Mouse (Mus musculus) stomach, embryonic 16.5 days (tissue): ENCODE measurements around the gene Adcyap1r1. TPM values are rescaled to one million over a fixed set of nuclear protein-coding genes. Genes with fewer than 3 reads are reported as not detected.
A peak's percentile ranks its signal among the peaks of the same experiment; 100 is the strongest.

Source experiments
- ATAC-seq: fragments of 200-750 bp; cut with Nextera tagmentation; 2 replicates; pipeline ENCODE4 v1.8.0; 2017; ENCODE audit warnings: moderate number of reproducible peaks, moderate TSS enrichment; ENCODE audit not compliant: insufficient read depth, low FRiP score
- H3K27ac ChIP-seq: fragments of 300-500 bp; sonication (generic); 2 replicates; pipeline ENCODE4 v1.5.1; 2014; ENCODE audit warnings: low read length
- H3K27me3 ChIP-seq: fragments of 300-500 bp; sonication (generic); 2 replicates; pipeline ENCODE4 v1.6.1; 2014; ENCODE audit warnings: low read length, control low read depth, mixed read lengths; ENCODE audit not compliant: control insufficient read depth, insufficient read depth
- H3K36me3 ChIP-seq: fragments of 300-500 bp; sonication (generic); 2 replicates; pipeline ENCODE4 v1.6.1; 2014; ENCODE audit warnings: low read length; ENCODE audit not compliant: control insufficient read depth, insufficient read depth
- H3K4me1 ChIP-seq: fragments of 300-500 bp; sonication (generic); 2 replicates; pipeline ENCODE4 v1.6.1; 2014; ENCODE audit warnings: low read length, control low read depth, mixed read lengths; ENCODE audit not compliant: control insufficient read depth, insufficient read depth
- H3K4me2 ChIP-seq: fragments of 300-500 bp; sonication (generic); 2 replicates; pipeline ENCODE4 v1.6.1; 2014; ENCODE audit warnings: low read depth, low read length, mixed read lengths
- H3K4me3 ChIP-seq: fragments of 300-500 bp; sonication (generic); replicated peaks from 2 replicates; pipeline ENCODE4 v1.5.1; 2014; ENCODE audit warnings: mild to moderate bottlenecking, low read length
- H3K9ac ChIP-seq: fragments of 300-500 bp; sonication (generic); 2 replicates; pipeline ENCODE4 v1.6.1; 2014; ENCODE audit warnings: low read length
- H3K9me3 ChIP-seq: fragments of 300-500 bp; sonication (generic); replicated peaks from 2 replicates; pipeline ENCODE4 v1.6.1; 2016; ENCODE audit warnings: low read length, control low read depth; ENCODE audit not compliant: control insufficient read depth
- WGBS: fragments of 180-500 bp; shearing (Covaris S2); extraction: QIAGEN DNeasy Blood & Tissue Kit; methylation state at CpG from one replicate; pipeline ENCODE4 v1.1.7; 2014; 5-methylcytosine and 5-hydroxymethylcytosine counted together
- microRNA-seq: library from miRNA; unstranded; fragments of <30 nt; microRNA quantifications from one replicate; pipeline ENCODE4, GENCODE M21; 2016
- polyA plus RNA-seq: library from polyadenylated mRNA; unstranded; fragments of >200 nt; fragmentation: Nextera tagmentation; extraction: Ambion mirVana; gene quantifications from 2 replicates; pipeline ENCODE4 v1.2.1, GENCODE M21; 2015

The Adcyap1r1 gene
- polyA plus RNA-seq, 1 experiment from 2014 or later = 8.8 TPM

GRCm38 (mm10) chr6:55520237-55521095, 68.7 kb downstream of the Adcyap1r1 start:
- no peaks in the 10 kb centered on the region; the same call in 1 of the 2 replicates for H3K27me3 ChIP-seq
- no peaks in the 10 kb centered on the region for H3K4me1 ChIP-seq
- no peak overlapping the region for H3K9ac ChIP-seq
- no peak for ATAC-seq
- no peak overlapping the region for H3K27ac ChIP-seq
- H3K4me3 ChIP-seq = no peak overlapping the region
- H3K36me3 ChIP-seq = no peaks in the 10 kb centered on the region
- no peaks in the 10 kb centered on the region for H3K9me3 ChIP-seq
- peak overlapping the region; percentile 32; the same call in 1 of the 2 replicates for H3K4me2 ChIP-seq
- WGBS = 51% methylated on average over 11 of the region's 11 CpGs

- Histone ChIP-seq H3K4me1 (no peaks in the 10 kb centered on the region), H3K4me3 (no peak overlapping the region), H3K9me3 (peaks cover 6% of the 10 kb centered on the region; the same call in 1 of the 2 replicates), H3K4me2 (no peak overlapping the region), H3K27ac (no peak overlapping the region), H3K9ac (no peak overlapping the region), H3K36me3 (no peaks in the 10 kb centered on the region), H3K27me3 (no peaks in the 10 kb centered on the region)
- no peak for ATAC-seq
- WGBS = 72% methylated on average over 2 of the region's 2 CpGs
Observed at GRCm38 (mm10) chr6:55536469-55536868, 84.7 kb downstream of the Adcyap1r1 start.

GRCm38 (mm10) chr6:55539196-55539595, 87.4 kb downstream of the Adcyap1r1 start:
- Histone ChIP-seq H3K4me3 (no peak overlapping the region), H3K9ac (no peak overlapping the region), H3K36me3 (no peaks in the 10 kb centered on the region), H3K27ac (no peak overlapping the region), H3K9me3 (no peaks in the 10 kb centered on the region), H3K27me3 (no peaks in the 10 kb centered on the region), H3K4me1 (no peaks in the 10 kb centered on the region), H3K4me2 (no peak overlapping the region)
- 73% methylated on average over 10 of the region's 10 CpGs for WGBS
- no peak for ATAC-seq

- Histone ChIP-seq H3K36me3 (no peaks in the 10 kb centered on the region), H3K27me3 (no peaks in the 10 kb centered on the region), H3K27ac (no peak overlapping the region), H3K4me3 (no peak overlapping the region), H3K4me2 (no peak overlapping the region), H3K9me3 (no peaks in the 10 kb centered on the region), H3K9ac (no peak overlapping the region), H3K4me1 (no peaks in the 10 kb centered on the region)
- 50% methylated on average over 3 of the region's 3 CpGs for WGBS
- ATAC-seq = no peak
Observed at GRCm38 (mm10) chr6:55542359-55542758, 90.6 kb downstream of the Adcyap1r1 start.

- Histone ChIP-seq H3K27me3 (no peaks in the 10 kb centered on the region), H3K4me3 (no peak overlapping the region), H3K27ac (no peak overlapping the region), H3K9ac (no peak overlapping the region), H3K36me3 (no peaks in the 10 kb centered on the region), H3K4me2 (no peak overlapping the region), H3K4me1 (no peaks in the 10 kb centered on the region), H3K9me3 (no peaks in the 10 kb centered on the region)
- ATAC-seq = no peak
- 92% methylated on average over 4 of the region's 4 CpGs for WGBS
Observed at GRCm38 (mm10) chr6:55543345-55543744, 91.6 kb downstream of the Adcyap1r1 start.

- H3K4me1 ChIP-seq = no peaks in the 10 kb centered on the region
- no peaks in the 10 kb centered on the region for H3K36me3 ChIP-seq
- no peak overlapping the region for H3K9ac ChIP-seq
- no peak overlapping the region for H3K27ac ChIP-seq
- no peaks in the 10 kb centered on the region; the same call in 1 of the 2 replicates for H3K9me3 ChIP-seq
- no peak for ATAC-seq
- no peak overlapping the region for H3K4me2 ChIP-seq
- no peaks in the 10 kb centered on the region for H3K27me3 ChIP-seq
- 88% methylated on average over 6 of the region's 6 CpGs for WGBS
- H3K4me3 ChIP-seq = no peak overlapping the region
Observed at GRCm38 (mm10) chr6:55549211-55549610, 97.4 kb downstream of the Adcyap1r1 start.

- ATAC-seq = no peak
- Histone ChIP-seq H3K4me3 (no peak overlapping the region), H3K36me3 (no peaks in the 10 kb centered on the region), H3K4me1 (no peaks in the 10 kb centered on the region), H3K9ac (no peak overlapping the region), H3K9me3 (no peaks in the 10 kb centered on the region; the same call in 1 of the 2 replicates), H3K27ac (no peak overlapping the region), H3K4me2 (no peak overlapping the region), H3K27me3 (no peaks in the 10 kb centered on the region)
- 54% methylated on average over 13 of the region's 13 CpGs for WGBS
Observed at GRCm38 (mm10) chr6:55550926-55551325, 99.1 kb downstream of the Adcyap1r1 start.

Small RNA genes within 50 kb of the gene (microRNA-seq; reads per million reads assigned to microRNA genes)
- gene Gm44352 = not detected

Other genes starting within 250 kb of the Adcyap1r1 start
- gene Mindy4, start 248.6 kb upstream of the Adcyap1r1 start, polyA plus RNA-seq = 7.7 and 10.2 TPM in 2 replicates
- gene Aqp1, start 115.5 kb upstream of the Adcyap1r1 start, polyA plus RNA-seq = 24.1 and 25.3 TPM in 2 replicates
- gene Ghrhr, start 75.7 kb upstream of the Adcyap1r1 start, polyA plus RNA-seq = 0.17 TPM in 1 of 2 replicates, not detected in the other
- not detected in 2 replicates for gene Neurod6, start 229.3 kb downstream of the Adcyap1r1 start, polyA plus RNA-seq